In genomic region chr2:109278036-109278435, GRCm38 (mm10) we compare ENCODE assay signal across 7 mouse cellular contexts. TPM values are rescaled to one million over a fixed set of nuclear protein-coding genes. Genes with fewer than 3 reads are reported as not detected.
DNase-seq lines count a peak whose midpoint lies in the region; ATAC-seq lines count a peak whose summit lies in the region.

No protein-coding gene starts in this region.

- peak; percentile 69 for DNase-seq in adrenal gland, adult 2 months
- DNase-seq in embryo, embryonic 10 days (ENCODE audit: low spot score): peak; percentile 74
- peak; percentile 7 for DNase-seq in gastrocnemius, postnatal 14 days
- peak; percentile 64 for DNase-seq in limb, embryonic 11.5 days (ENCODE audit: low spot score)
- peak; percentile 95 for DNase-seq in midbrain, embryonic 11.5 days (ENCODE audit: low spot score, missing footprints)
- DNase-seq in spleen, adult 12 weeks (ENCODE audit: low spot score): peak; percentile 44

- H3K27me3 ChIP-seq in intestine, embryonic 16.5 days (replicated peaks; ENCODE audit: control insufficient read depth, insufficient read depth, low read length): no peaks in the 10 kb centered on the region
- H3K27me3 ChIP-seq in limb, embryonic 11.5 days (ENCODE audit: control insufficient read depth, insufficient read depth, low read length): no peaks in the 10 kb centered on the region
- H3K27me3 ChIP-seq in midbrain, embryonic 11.5 days (ENCODE audit: control insufficient read depth, insufficient read depth, low read length): no peaks in the 10 kb centered on the region

- peak overlapping the region; percentile 61 for H3K4me2 ChIP-seq in intestine, embryonic 16.5 days (ENCODE audit: low read depth, low read length)
- peak overlapping the region; percentile 60 for H3K4me2 ChIP-seq in limb, embryonic 11.5 days (ENCODE audit: low read depth, severe bottlenecking)
- H3K4me2 ChIP-seq in midbrain, embryonic 11.5 days: peak overlapping the region; percentile 55

- peak overlapping the region; percentile 81 for H3K9ac ChIP-seq in intestine, embryonic 16.5 days (ENCODE audit: low read depth, low read length)
- peak overlapping the region; percentile 58 for H3K9ac ChIP-seq in limb, embryonic 11.5 days (ENCODE audit: low read length)
- peak overlapping the region; percentile 62 for H3K9ac ChIP-seq in midbrain, embryonic 11.5 days (ENCODE audit: low read length)

- no peak overlapping the region for H3K27ac ChIP-seq in intestine, embryonic 16.5 days (ENCODE audit: low read length)
- H3K27ac ChIP-seq in limb, embryonic 11.5 days (replicated peaks; ENCODE audit: low read depth, low read length): 0 out of 2 replicates have a peak overlapping the region, but pooled peaks have one; percentile 47
- H3K27ac ChIP-seq in midbrain, embryonic 11.5 days (ENCODE audit: low read depth, low read length): no peak overlapping the region

- no peaks in the 10 kb centered on the region for H3K36me3 ChIP-seq in intestine, embryonic 16.5 days (ENCODE audit: control insufficient read depth, insufficient read depth, low read length)
- H3K36me3 ChIP-seq in limb, embryonic 11.5 days (ENCODE audit: control insufficient read depth, insufficient read depth, low read length): no peaks in the 10 kb centered on the region
- no peaks in the 10 kb centered on the region for H3K36me3 ChIP-seq in midbrain, embryonic 11.5 days (ENCODE audit: control insufficient read depth, insufficient read depth, low read length)

- H3K9me3 ChIP-seq in intestine, embryonic 16.5 days (ENCODE audit: control insufficient read depth, low read length): no peaks in the 10 kb centered on the region
- no peaks in the 10 kb centered on the region for H3K9me3 ChIP-seq in limb, embryonic 11.5 days (ENCODE audit: control insufficient read depth, low read length)
- no peaks in the 10 kb centered on the region for H3K9me3 ChIP-seq in midbrain, embryonic 11.5 days (ENCODE audit: control insufficient read depth, low read length)

- WGBS in intestine, embryonic 16.5 days: 1% methylated on average over 16 of the region's 16 CpGs
- under 1% methylated on average over 16 of the region's 16 CpGs for WGBS in limb, embryonic 11.5 days
- under 1% methylated on average over 16 of the region's 16 CpGs for WGBS in midbrain, embryonic 11.5 days

- peaks cover 9% of the 10 kb centered on the region for H3K4me1 ChIP-seq in intestine, embryonic 16.5 days (ENCODE audit: control insufficient read depth, insufficient read depth, low read length)
- H3K4me1 ChIP-seq in limb, embryonic 11.5 days (ENCODE audit: control insufficient read depth, insufficient read depth, low read length): peaks cover 7% of the 10 kb centered on the region; the same call in 1 of the 2 replicates
- peaks cover 8% of the 10 kb centered on the region; the same call in 1 of the 2 replicates for H3K4me1 ChIP-seq in midbrain, embryonic 11.5 days (ENCODE audit: control insufficient read depth, insufficient read depth, low read length)

- no peak; the same call in 1 of the 2 replicates for ATAC-seq in intestine, embryonic 16.5 days
- ATAC-seq in limb, embryonic 11.5 days (ENCODE audit: insufficient number of reproducible peaks, low FRiP score, low TSS enrichment, low read depth): no peak
- no peak for ATAC-seq in midbrain, embryonic 11.5 days (ENCODE audit: low FRiP score)

- peak overlapping the region; percentile 62 for H3K4me3 ChIP-seq in intestine, embryonic 16.5 days (ENCODE audit: low read length)
- peak overlapping the region; percentile 40 for H3K4me3 ChIP-seq in limb, embryonic 11.5 days (ENCODE audit: low read depth, low read length)
- H3K4me3 ChIP-seq in midbrain, embryonic 11.5 days (ENCODE audit: low read depth, low read length): peak overlapping the region; percentile 46

- intact Hi-C loops in gastrocnemius, postnatal 14 days (cut with DNase I; ENCODE audit: low total_unique reads): no loop called here

RNA-seq across cellular contexts. Expression of gene Kif18a, which starts 2.5 kb away (rescaled TPM):
- total RNA-seq in adrenal gland, adult 2 months (2021): under 1 TPM; 0.69 to 0.81 TPM
- not detected in 2 replicates for polyA plus RNA-seq in adrenal gland, adult 2 months (2012; rRNA removed)
- 1 to 10 TPM in 1 of 2 experiments, under 1 TPM in 1; 0.71 to 1.0 TPM for total RNA-seq in gastrocnemius, postnatal 14 days (2021)
- 11.0 and 12.7 TPM in 2 replicates for polyA plus RNA-seq in intestine, embryonic 16.5 days (2015; fragmentation: Nextera tagmentation; extraction: Ambion mirVana)
- polyA plus RNA-seq in limb, embryonic 11.5 days (2014; fragmentation: Nextera tagmentation; extraction: Ambion mirVana): 32.3 and 33.4 TPM in 2 replicates
- polyA plus RNA-seq in midbrain, embryonic 11.5 days (2014; fragmentation: Nextera tagmentation; extraction: Ambion mirVana): 47.0 and 47.9 TPM in 2 replicates

RNA-seq across cellular contexts. Expression of gene Mettl15, which starts 2.5 kb away (rescaled TPM):
- total RNA-seq in adrenal gland, adult 2 months (2021): 1 to 10 TPM; 7.1 to 8.4 TPM
- 0.93 and 1.0 TPM in 2 replicates for polyA plus RNA-seq in adrenal gland, adult 2 months (2012; rRNA removed)
- 1 to 10 TPM; 9.5 TPM for total RNA-seq in gastrocnemius, postnatal 14 days (2021)
- 12.0 and 12.8 TPM in 2 replicates for polyA plus RNA-seq in intestine, embryonic 16.5 days (2015; fragmentation: Nextera tagmentation; extraction: Ambion mirVana)
- 7.8 and 8.3 TPM in 2 replicates for polyA plus RNA-seq in limb, embryonic 11.5 days (2014; fragmentation: Nextera tagmentation; extraction: Ambion mirVana)
- polyA plus RNA-seq in midbrain, embryonic 11.5 days (2014; fragmentation: Nextera tagmentation; extraction: Ambion mirVana): 12.3 and 15.5 TPM in 2 replicates

Comparison
In these comparisons a context has a peak if more than half of its experiments do, and no peak if none do; other contexts are left out.
1. DNase-seq: peak in every context shown above with its lines; median percentile 95 in midbrain, embryonic 11.5 days; 74 in embryo, embryonic 10 days; 69 in adrenal gland, adult 2 months; 64 in limb, embryonic 11.5 days; 44 in spleen, adult 12 weeks; 7 in gastrocnemius, postnatal 14 days.
2. RNA of gene Kif18a, which starts 2.5 kb away (polyA plus RNA-seq): 47.0 to 47.9 TPM in midbrain, embryonic 11.5 days, 32.3 to 33.4 TPM in limb, embryonic 11.5 days and 11.0 to 12.7 TPM in intestine, embryonic 16.5 days; not detected in adrenal gland, adult 2 months; every median in the first group is over 10 times any median in the second.
3. Peak in every context shown above with its lines, with median percentiles within 50 percentile points of each other: H3K4me2 ChIP-seq, H3K4me3 ChIP-seq and H3K9ac ChIP-seq.